Mouse (Mus musculus) C2C12 (cell line): Measurements from ENCODE around the gene Muc4.

Source experiments
- CEBPB ChIP-seq: IDR thresholded peaks from one replicate; pipeline ENCODE4 v1.6.1; 2011; ENCODE audit warnings: low read depth, mild to moderate bottlenecking, control low read depth, moderate library complexity
- CTCF ChIP-seq: IDR thresholded peaks from one replicate; pipeline ENCODE4 v1.5.1; 2011; ENCODE audit not compliant: control insufficient read depth, insufficient read depth, insufficient read length
- MAX ChIP-seq: IDR thresholded peaks from one replicate; pipeline ENCODE4 v1.6.1; 2011; ENCODE audit warnings: mild to moderate bottlenecking, control low read depth
- MYOG ChIP-seq: IDR thresholded peaks from one replicate; pipeline ENCODE4 v1.6.1; 2011; ENCODE audit not compliant: control insufficient read depth, insufficient read length; ENCODE audit errors: extremely low read depth
- USF1 ChIP-seq: IDR thresholded peaks from one replicate; pipeline ENCODE4 v1.6.1; 2011; ENCODE audit warnings: low read depth, mild to moderate bottlenecking, control low read depth, moderate library complexity

- TF ChIP-seq CTCF: no peak
- no peak for TF ChIP-seq USF1
- TF ChIP-seq MAX: no peak
- no peak for TF ChIP-seq CEBPB
- TF ChIP-seq MYOG: no peak
These were observed 90.8 kb downstream of the Muc4 start for GRCm38 (mm10) chr16:32826521-32826920.
